Mouse (Mus musculus) heart, adult 2 months (tissue): Measurements from ENCODE around the gene Ccdc65.
A peak's percentile ranks its signal among the peaks of the same experiment; 100 is the strongest.

Source experiments
- CTCF ChIP-seq: fragments of 200-600 bp; IDR thresholded peaks from 2 replicates; pipeline ENCODE4 v1.8.1; 2022; ENCODE audit warnings: antibody characterized with exemption, mild to moderate bottlenecking, moderate library complexity
- EP300 ChIP-seq: fragments of 200-500 bp; IDR thresholded peaks from 2 replicates; pipeline ENCODE4 v1.6.1; 2011; ENCODE audit warnings: low read depth, low read length, control low read depth; ENCODE audit not compliant: insufficient read depth
- POLR2A ChIP-seq: fragments of 200-500 bp; IDR thresholded peaks from 2 replicates; pipeline ENCODE4 v1.6.1; 2011; ENCODE audit warnings: mild to moderate bottlenecking, low read depth, low read length, control low read depth; ENCODE audit not compliant: insufficient read depth

DNA sequence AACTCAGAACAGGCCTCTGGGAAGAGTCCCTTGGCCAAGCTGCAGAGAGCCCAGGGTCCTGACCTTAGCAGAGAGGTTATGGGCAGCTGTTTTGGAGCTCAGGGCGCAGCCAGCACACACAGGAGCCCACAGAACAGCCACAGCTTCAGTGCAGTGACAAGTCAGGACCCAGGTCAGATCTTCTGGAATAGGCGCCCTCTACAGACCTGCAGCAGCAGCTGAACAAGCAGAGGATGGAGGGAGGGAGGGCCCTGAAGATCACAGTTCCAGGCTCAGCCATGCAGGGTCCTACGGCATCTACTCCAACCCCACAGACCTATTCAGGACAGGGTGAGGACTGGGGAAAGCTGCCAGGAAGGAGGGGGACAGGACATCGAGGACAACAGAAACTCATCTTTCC lies 30.8 kb downstream of the Ccdc65 start:
- peak; percentile 27 for TF ChIP-seq CTCF
- TF ChIP-seq POLR2A, result no peak
- no peak for TF ChIP-seq EP300
